Mouse (Mus musculus) cerebellum, postnatal 14 days (tissue): Measurements from ENCODE around the gene Rrh.
"Not testable (repeated sequence)": the region's sequence is repeated elsewhere in the genome, so short reads cannot be mapped to it uniquely, and the experiment has no call there.

Experiments used
- DNase-seq, 2 experiments: peaks; one replicate each; pipeline ENCODE4 v3.0.0; 2021; ENCODE audit warnings: mixed read lengths in 2 of 2

Gene Rrh

DNA sequence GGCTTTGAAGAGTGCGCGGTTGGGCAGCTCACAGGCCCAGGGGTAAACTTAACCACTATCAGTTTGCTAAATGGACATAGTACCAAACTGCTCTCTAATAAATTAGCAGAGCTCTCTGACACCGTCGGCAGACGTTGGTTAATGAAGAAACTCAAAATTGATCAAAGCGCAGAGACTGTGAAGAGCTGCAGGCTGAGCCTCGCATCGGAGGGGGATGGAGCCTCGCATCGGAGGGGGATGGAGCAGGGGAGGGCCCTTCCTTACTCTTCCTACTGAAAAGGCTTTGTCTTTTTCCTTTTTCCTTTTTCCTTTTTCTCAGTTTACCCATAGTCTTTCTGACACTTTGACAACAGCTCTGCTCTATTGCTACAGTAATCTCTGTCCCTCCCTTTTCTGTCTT is 41.0 kb downstream of the Rrh start:
- DNase-seq = no peak

- no peak for DNase-seq
These were observed 51.2 kb downstream of the Rrh start for GRCm38 (mm10) chr3:129771210-129771609.

DNA sequence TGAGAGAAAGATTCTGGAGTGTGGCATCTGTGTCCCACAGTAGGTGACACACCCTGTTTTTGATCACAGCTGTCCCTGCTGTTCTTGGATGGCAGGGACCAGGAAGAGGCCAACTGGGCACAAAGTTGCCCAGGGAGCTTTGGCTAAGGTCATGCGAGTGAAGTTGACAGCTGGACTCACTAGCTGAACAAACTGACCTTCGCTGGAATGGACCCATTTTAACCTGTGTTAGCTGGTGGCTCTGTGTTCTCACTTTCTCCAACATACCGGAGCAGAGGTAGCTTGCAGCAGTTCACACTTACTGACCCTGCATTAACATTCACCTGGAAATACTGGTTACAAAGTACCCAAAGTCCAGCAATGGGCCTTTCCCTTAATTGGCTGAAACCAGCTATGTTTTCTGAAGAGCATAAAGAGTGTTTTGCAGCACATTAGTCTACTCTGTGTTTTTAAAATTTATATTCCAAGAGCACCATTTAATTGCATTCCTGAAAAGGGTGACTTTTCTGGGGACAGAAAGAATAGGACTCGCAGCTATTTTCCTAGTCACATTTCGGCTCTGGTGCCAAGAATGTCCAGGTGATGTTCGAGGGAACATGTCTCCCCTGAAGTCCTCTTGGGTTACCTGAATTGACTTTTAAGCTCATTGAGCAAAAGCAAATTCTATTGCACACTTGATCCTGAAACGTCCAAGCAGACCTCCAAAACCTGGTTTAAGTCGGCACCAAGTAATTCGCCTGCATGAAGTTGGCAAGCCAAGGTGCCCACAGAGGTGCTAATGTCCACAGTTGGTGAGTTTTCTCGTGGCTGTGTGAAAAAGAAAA is 55.2 kb downstream of the Rrh start:
- DNase-seq = no peak

- no peak for DNase-seq
These were observed 56.3 kb downstream of the Rrh start for GRCm38 (mm10) chr3:129766106-129766505.

GRCm38 (mm10) chr3:129757599-129757998 is 64.8 kb downstream of the Rrh start:
- not testable (repeated sequence) for DNase-seq

- peak; percentile 36 to 48 for DNase-seq
These were observed 67.5 kb downstream of the Rrh start, which contains the start of gene Egf for GRCm38 (mm10) chr3:129754650-129755604. Gene Egf (minus strand): TSS chr3:129755316.
